Mouse (Mus musculus) hindbrain, postnatal 0 days (tissue): ENCODE results near the gene Opa1. TPM values are rescaled to one million over a fixed set of nuclear protein-coding genes. Genes with fewer than 3 reads are reported as not detected.
A peak's percentile ranks its signal among the peaks of the same experiment; 100 is the strongest.

Experiments used
- ATAC-seq: fragments of 200-750 bp; cut with Nextera tagmentation; 2 replicates; pipeline ENCODE4 v1.8.0; 2017; ENCODE audit warnings: mild to moderate bottlenecking, moderate TSS enrichment, moderate library complexity
- DNase-seq: peaks from one replicate; pipeline ENCODE4 v3.0.0-alpha.2; 2015; ENCODE audit warnings: low spot score
- H3K27ac ChIP-seq: fragments of 300-500 bp; sonication (generic); 2 replicates; pipeline ENCODE4 v1.5.1; 2014; ENCODE audit warnings: mild to moderate bottlenecking
- H3K27me3 ChIP-seq: fragments of 300-500 bp; sonication (generic); 2 replicates; pipeline ENCODE4 v1.6.1; 2014; ENCODE audit warnings: low read length, mixed read lengths; ENCODE audit not compliant: insufficient read depth
- H3K36me3 ChIP-seq: fragments of 300-500 bp; sonication (generic); 2 replicates; pipeline ENCODE4 v1.6.1; 2014; ENCODE audit warnings: low read length, mixed read lengths; ENCODE audit not compliant: insufficient read depth
- H3K4me1 ChIP-seq: fragments of 300-500 bp; sonication (generic); 2 replicates; pipeline ENCODE4 v1.6.1; 2014; ENCODE audit warnings: antibody characterized with exemption, low read length, mixed read lengths; ENCODE audit not compliant: insufficient read depth
- H3K4me2 ChIP-seq: fragments of 300-500 bp; sonication (generic); 2 replicates; pipeline ENCODE4 v1.6.1; 2014; ENCODE audit warnings: low read depth, mild to moderate bottlenecking, low read length, moderate library complexity, mixed read lengths
- H3K4me3 ChIP-seq: fragments of 300-500 bp; sonication (generic); 2 replicates; pipeline ENCODE4 v1.5.1; 2014; ENCODE audit warnings: low read length
- H3K9ac ChIP-seq: fragments of 300-500 bp; sonication (generic); replicated peaks from 2 replicates; pipeline ENCODE4 v1.6.1; 2014; ENCODE audit warnings: mild to moderate bottlenecking, low read length, moderate library complexity, mixed read lengths
- H3K9me3 ChIP-seq: fragments of 300-500 bp; sonication (generic); 2 replicates; pipeline ENCODE4 v1.6.1; 2016; ENCODE audit warnings: low read length, mixed read lengths
- CTCF ChIP-seq: IDR thresholded peaks from 2 replicates; pipeline ENCODE4 v1.5.1; 2016; ENCODE audit warnings: antibody characterized with exemption, control low read depth, low read depth
- WGBS: fragments of 180-500 bp; shearing (Covaris S2); extraction: QIAGEN DNeasy Blood & Tissue Kit; methylation state at CpG from one replicate; pipeline ENCODE4 v1.1.7; 2014; 5-methylcytosine and 5-hydroxymethylcytosine counted together
- polyA plus RNA-seq: library from polyadenylated mRNA; unstranded; fragments of >200 nt; fragmentation: Nextera tagmentation; extraction: Ambion mirVana; gene quantifications from 2 replicates; pipeline ENCODE4 v1.2.1, GENCODE M21; 2015
- total RNA-seq: library from RNA; depleted of rRNA; stranded (reverse); fragments of >200 nt; gene quantifications from 2 replicates; pipeline ENCODE4 v1.2.3, GENCODE M21; 2014; rRNA removed

Opa1 gene
- total and polyA plus RNA-seq, 2 experiments from 2014 or later = 42.4 to 67.2 TPM

DNA sequence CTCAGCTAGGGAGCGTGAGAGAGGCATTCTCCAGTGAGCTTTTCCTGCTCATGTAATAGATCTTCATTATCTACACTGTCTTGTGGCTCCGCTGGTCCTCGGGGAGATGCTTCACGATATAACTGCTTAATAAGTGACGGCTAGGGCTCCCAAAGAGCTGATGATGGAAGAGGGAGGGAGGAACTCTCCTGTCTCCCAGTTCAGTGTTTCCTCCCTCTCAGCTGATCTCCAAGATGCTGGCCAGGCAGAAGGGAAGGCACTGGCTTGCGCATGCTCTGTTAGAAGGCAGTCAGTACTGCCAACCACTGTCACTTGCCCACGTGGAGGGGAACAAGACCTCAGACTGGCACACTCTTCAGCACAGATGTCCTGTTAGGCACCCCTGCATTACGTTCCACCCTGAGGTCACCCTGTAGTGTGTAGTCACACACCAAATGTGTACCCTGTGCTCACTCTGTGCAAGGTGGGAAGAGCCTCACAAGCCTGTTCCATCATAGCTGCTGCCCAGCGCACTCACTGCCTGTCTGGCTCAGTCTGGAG lies 115.4 kb downstream of the Opa1 start:
- H3K4me3 ChIP-seq = no peak overlapping the region
- no peak overlapping the region for H3K4me2 ChIP-seq
- no peaks in the 10 kb centered on the region for H3K4me1 ChIP-seq
- H3K36me3 ChIP-seq = no peaks in the 10 kb centered on the region
- no peak overlapping the region for H3K9ac ChIP-seq
- H3K9me3 ChIP-seq = no peaks in the 10 kb centered on the region
- ATAC-seq (peak; percentile 68), DNase-seq (peak; percentile 62)
- 59% methylated on average over 9 of the region's 9 CpGs for WGBS
- H3K27ac ChIP-seq = no peak overlapping the region
- TF ChIP-seq CTCF = no peak
- H3K27me3 ChIP-seq = no peaks in the 10 kb centered on the region

Other genes with a start within 250 kb of the Opa1 start
- gene Atp13a5, start 200.6 kb upstream of the Opa1 start, total RNA-seq = 5.6 and 8.7 TPM in 2 replicates
- gene Atp13a5, start 200.6 kb upstream of the Opa1 start, polyA plus RNA-seq = 6.4 and 6.6 TPM in 2 replicates
- gene Atp13a4, start 34.5 kb upstream of the Opa1 start, total RNA-seq = 2.8 and 7.2 TPM in 2 replicates
- 5.1 and 5.7 TPM in 2 replicates for gene Atp13a4, start 34.5 kb upstream of the Opa1 start, polyA plus RNA-seq